Mouse (Mus musculus): ENCODE measurements around the gene Sept5. TPM values are rescaled to one million over a fixed set of nuclear protein-coding genes. Genes with fewer than 3 reads are reported as not detected.

Gene Sept5
- 47.0 and 49.5 TPM in 2 replicates for polyA plus RNA-seq (2012; rRNA removed)

DNA sequence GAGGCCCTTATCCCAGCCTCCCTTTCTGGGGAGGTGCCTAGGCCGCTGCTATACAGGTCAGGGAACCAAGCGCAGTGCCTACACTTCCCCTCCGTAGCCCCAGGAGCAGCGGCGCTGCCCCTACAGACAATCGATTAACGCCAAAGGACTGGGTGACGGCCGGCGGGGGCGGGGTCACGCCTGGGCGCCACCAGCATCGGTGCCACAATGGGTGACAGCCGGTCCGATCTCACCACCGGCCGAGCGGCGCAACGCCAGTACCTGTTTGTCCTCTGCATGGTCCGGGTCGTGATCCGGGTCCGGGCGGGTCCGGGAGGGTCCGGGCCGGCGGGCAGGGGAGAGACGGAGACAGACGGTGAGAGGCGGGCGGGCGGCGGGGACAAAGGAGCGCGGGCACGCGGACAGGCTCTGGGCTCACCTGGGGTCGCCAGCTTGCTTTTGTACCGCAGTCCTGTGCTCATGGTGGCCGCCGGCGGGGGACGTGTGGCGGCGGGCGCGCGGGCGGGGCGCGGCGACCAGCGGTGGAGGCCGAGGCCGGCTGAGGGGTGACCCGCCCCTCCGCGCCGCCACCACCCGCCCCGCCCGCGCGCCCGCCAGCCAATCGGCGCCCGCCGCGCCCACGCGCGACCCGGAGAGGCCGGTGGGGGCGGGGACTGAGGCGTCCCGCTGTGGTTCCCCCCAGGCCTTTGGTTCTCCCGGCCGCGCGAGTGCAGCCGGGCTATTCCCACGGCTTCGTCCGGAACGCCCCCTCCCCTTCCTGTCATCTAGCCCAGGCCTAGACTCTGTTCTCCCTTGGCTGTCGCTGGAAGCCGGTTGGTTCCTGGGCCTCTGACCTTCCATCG is at the start of gene Sept5:
TSS of gene Sept5 (minus strand) at position 565 of the 842 bp plus-strand sequence.

DNA sequence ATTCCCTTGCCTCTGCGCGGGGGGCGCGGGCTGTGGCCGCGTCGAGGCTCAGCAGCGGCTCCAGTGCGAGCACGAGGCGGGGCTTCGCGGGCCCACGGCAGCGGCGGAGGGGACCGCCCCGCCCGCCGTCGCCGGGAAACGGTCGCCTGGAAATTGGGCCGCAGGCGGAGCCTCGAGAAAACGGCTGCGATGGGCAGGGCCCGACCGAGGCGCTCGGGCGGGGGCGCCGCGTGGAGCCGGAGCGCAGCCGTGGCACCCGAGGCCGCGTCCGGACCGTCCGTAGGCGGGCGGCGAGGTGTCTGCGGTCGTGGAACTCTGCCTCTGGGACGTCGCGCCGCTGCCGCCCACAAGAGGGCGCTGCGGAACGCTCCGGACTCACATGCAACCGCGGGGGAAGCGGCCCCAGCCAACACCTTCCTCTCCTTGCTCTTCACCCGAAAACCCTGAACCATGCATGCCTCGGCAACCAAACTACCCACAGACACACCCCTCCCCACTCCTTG is 3.3 kb downstream of the Sept5 start, which contains the start of gene Gm49601:
TSS of gene Gm49601 (minus strand) at position 52 of the 503 bp plus-strand sequence.

DNA sequence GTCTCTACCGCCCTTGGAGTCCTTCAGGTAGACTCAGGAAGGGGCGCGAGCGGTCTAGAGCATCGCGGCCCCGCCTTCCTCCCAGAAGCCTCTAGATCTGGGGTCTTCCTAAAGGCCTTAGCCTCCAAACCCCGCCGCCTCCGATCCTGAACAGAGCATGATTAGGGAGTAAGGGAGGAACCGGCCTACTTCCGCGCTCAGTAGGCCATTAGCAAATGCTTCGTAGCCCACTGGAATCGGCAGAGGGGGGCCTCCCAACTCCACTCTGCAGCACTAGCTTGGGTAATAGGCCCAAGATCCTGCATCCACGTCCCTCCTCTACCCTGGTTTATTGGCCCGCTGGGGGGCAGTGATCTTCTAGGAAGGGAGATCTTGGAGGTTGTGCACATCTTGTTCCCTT is 7.7 kb downstream of the Sept5 start, which contains the start of gene Gp1bb:
TSS of gene Gp1bb (minus strand) at position 385 of the 400 bp plus-strand sequence.

DNA sequence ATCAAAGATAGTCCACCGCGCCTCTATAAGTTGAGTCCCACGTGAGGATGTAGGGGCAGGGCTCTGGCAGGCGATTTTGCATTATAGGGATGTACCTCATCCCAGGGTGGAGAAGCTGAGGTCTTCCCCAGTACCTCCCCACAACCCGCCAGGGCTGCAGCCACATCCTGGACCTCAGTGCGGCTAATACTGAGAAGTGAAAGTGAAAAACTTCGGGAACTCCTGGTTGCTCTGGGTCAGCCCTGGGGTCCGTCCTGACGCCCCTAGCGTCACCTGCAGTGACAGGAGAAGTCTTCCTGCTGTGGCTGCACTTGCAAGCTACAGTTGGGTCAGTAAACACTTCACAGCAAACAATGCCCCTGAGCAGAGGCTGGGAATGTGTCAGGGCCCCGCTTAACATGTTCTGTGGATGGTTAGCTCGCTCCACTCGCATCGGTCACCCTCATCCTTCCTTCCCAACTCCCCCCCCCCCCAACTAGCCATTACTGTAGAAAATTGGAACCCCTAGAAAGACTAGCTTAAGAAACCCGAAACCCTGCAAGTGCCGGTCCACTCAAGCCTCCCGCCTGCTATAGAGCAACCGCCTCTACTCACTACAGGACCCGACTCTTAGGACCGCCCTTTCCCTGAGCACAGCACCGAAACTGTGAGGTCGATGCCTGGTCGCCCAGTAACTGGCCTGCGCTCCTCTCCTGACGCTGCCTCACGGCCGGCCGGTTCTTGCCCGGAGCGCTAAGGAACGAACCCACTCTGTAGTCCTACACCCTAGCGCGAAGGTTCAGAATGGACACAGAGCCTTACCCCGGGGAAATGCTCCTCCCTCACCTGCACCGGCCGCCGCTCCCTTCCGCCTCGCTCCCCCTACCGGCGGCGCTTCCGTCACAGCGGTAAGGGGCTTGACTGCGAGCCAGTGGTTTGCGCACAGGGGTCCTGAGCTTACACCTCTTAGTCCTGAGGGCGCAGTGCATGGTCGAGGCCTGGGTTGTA is 39.7 kb downstream of the Sept5 start, which contains the start of gene Tbx1:
TSS of gene Tbx1 (minus strand) at position 868 of the 987 bp plus-strand sequence.

Other genes with a start within 250 kb of the Sept5 start
- 24.0 and 26.5 TPM in 2 replicates for gene Txnrd2, start 203.6 kb downstream of the Sept5 start, polyA plus RNA-seq (2012; rRNA removed)
- gene Comt, start 203.1 kb downstream of the Sept5 start, polyA plus RNA-seq (2012; rRNA removed), result 211 and 223 TPM in 2 replicates
- gene Gnb1l, start 131.2 kb downstream of the Sept5 start, polyA plus RNA-seq (2012; rRNA removed), result 17.8 and 20.3 TPM in 2 replicates
- 25.2 and 29.5 TPM in 2 replicates for gene Rtl10, start 131.1 kb downstream of the Sept5 start, polyA plus RNA-seq (2012; rRNA removed)
- 12.2 and 14.2 TPM in 2 replicates for gene Tbx1, start 39.3 kb downstream of the Sept5 start, polyA plus RNA-seq (2012; rRNA removed)
- 26.8 and 54.9 TPM in 2 replicates for gene Gp1bb, start 7.6 kb downstream of the Sept5 start, polyA plus RNA-seq (2012; rRNA removed)
- 19.4 and 20.3 TPM in 2 replicates for gene Gm49601, start 3.5 kb downstream of the Sept5 start, polyA plus RNA-seq (2012; rRNA removed)
- gene Cldn5, start 146.9 kb upstream of the Sept5 start, polyA plus RNA-seq (2012; rRNA removed), result 163 and 176 TPM in 2 replicates
- gene Ufd1, start 181.8 kb upstream of the Sept5 start, polyA plus RNA-seq (2012; rRNA removed), result 18.9 and 25.8 TPM in 2 replicates
- gene Cdc45, start 182.0 kb upstream of the Sept5 start, polyA plus RNA-seq (2012; rRNA removed), result 10.8 and 17.1 TPM in 2 replicates
- 64.9 and 69.6 TPM in 2 replicates for gene 2510002D24Rik, start 206.6 kb upstream of the Sept5 start, polyA plus RNA-seq (2012; rRNA removed)
- gene Gm28539, start 206.6 kb upstream of the Sept5 start, polyA plus RNA-seq (2012; rRNA removed), result 0.44 and 2.4 TPM in 2 replicates
- 12.0 and 12.1 TPM in 2 replicates for gene Mrpl40, start 246.9 kb upstream of the Sept5 start, polyA plus RNA-seq (2012; rRNA removed)
- gene Hira, start 247.1 kb upstream of the Sept5 start, polyA plus RNA-seq (2012; rRNA removed), result 78.1 and 100 TPM in 2 replicates